Mouse (Mus musculus) midbrain, embryonic 14.5 days (tissue): ENCODE results near the gene Timm10. TPM values are rescaled to one million over a fixed set of nuclear protein-coding genes. Genes with fewer than 3 reads are reported as not detected.

Experiments
- ATAC-seq: fragments of 200-750 bp; cut with Nextera tagmentation; 2 replicates; pipeline ENCODE4 v1.8.0; 2017; ENCODE audit warnings: moderate number of reproducible peaks, moderate library complexity; ENCODE audit not compliant: low FRiP score, low TSS enrichment
- DNase-seq: peaks from one replicate; pipeline ENCODE4 v3.0.0-alpha.2; 2015
- H3K27ac ChIP-seq: fragments of 300-500 bp; sonication (generic); replicated peaks from 2 replicates; pipeline ENCODE4 v1.5.1; 2014; ENCODE audit warnings: mild to moderate bottlenecking, low read depth, low read length, moderate library complexity
- H3K27me3 ChIP-seq: fragments of 300-500 bp; sonication (generic); 2 replicates; pipeline ENCODE4 v1.6.1; 2014; ENCODE audit warnings: low read length, control low read depth, mixed read lengths; ENCODE audit not compliant: control insufficient read depth, insufficient read depth
- H3K36me3 ChIP-seq: fragments of 300-500 bp; sonication (generic); 2 replicates; pipeline ENCODE4 v1.6.1; 2014; ENCODE audit warnings: low read length, control low read depth; ENCODE audit not compliant: control insufficient read depth, insufficient read depth
- H3K4me1 ChIP-seq: fragments of 300-500 bp; sonication (generic); 2 replicates; pipeline ENCODE4 v1.6.1; 2014; ENCODE audit warnings: mild to moderate bottlenecking, antibody characterized with exemption, low read length, control low read depth; ENCODE audit not compliant: control insufficient read depth, insufficient read depth
- H3K4me2 ChIP-seq: fragments of 300-500 bp; sonication (generic); 2 replicates; pipeline ENCODE4 v1.6.1; 2014; ENCODE audit warnings: mild to moderate bottlenecking, low read length, moderate library complexity
- H3K4me3 ChIP-seq: fragments of 300-500 bp; sonication (generic); replicated peaks from 2 replicates; pipeline ENCODE4 v1.5.1; 2014; ENCODE audit warnings: low read depth, low read length
- H3K9ac ChIP-seq: fragments of 300-500 bp; sonication (generic); replicated peaks from 2 replicates; pipeline ENCODE4 v1.6.1; 2014; ENCODE audit warnings: mild to moderate bottlenecking, low read length, moderate library complexity
- H3K9me3 ChIP-seq: fragments of 300-500 bp; sonication (generic); 2 replicates; pipeline ENCODE4 v1.6.1; 2016; ENCODE audit warnings: low read length, control low read depth, mixed read lengths; ENCODE audit not compliant: control insufficient read depth
- WGBS: fragments of 180-500 bp; shearing (Covaris S2); extraction: QIAGEN DNeasy Blood & Tissue Kit; methylation state at CpG from one replicate; pipeline ENCODE4 v1.1.7; 2014; 5-methylcytosine and 5-hydroxymethylcytosine counted together
- polyA plus RNA-seq: library from polyadenylated mRNA; unstranded; fragments of >200 nt; fragmentation: Nextera tagmentation; extraction: Ambion mirVana; gene quantifications from 2 replicates; pipeline ENCODE4 v1.2.1, GENCODE M21; 2014

Timm10 gene
- polyA plus RNA-seq, 1 experiment from 2014 or later: 58.6 TPM

- WGBS: 59% methylated on average over 6 of the region's 6 CpGs
- Histone ChIP-seq H3K27ac (no peak overlapping the region), H3K36me3 (no peaks in the 10 kb centered on the region), H3K4me2 (no peak overlapping the region), H3K4me3 (no peak overlapping the region), H3K9ac (no peak overlapping the region), H3K9me3 (no peaks in the 10 kb centered on the region), H3K27me3 (peaks cover 42% of the 10 kb centered on the region), H3K4me1 (0 out of 2 replicates have a peak, but pooled peaks cover 6% of the 10 kb centered on the region)
- ATAC-seq (no peak), DNase-seq (no peak)
Observed at GRCm38 (mm10) chr2:84875842-84876241, 49.0 kb downstream of the Timm10 start.

Other genes starting within 250 kb of the Timm10 start
- gene Ctnnd1, start 176.2 kb upstream of the Timm10 start, polyA plus RNA-seq: 21.9 and 33.8 TPM in 2 replicates
- 0.37 and 0.53 TPM in 2 replicates for gene Btbd18, start 167.9 kb upstream of the Timm10 start, polyA plus RNA-seq
- gene Selenoh, start 156.2 kb upstream of the Timm10 start, polyA plus RNA-seq: 220 and 232 TPM in 2 replicates
- gene Gm28635, start 149.0 kb upstream of the Timm10 start, polyA plus RNA-seq: not detected in 2 replicates
- 55.4 and 56.5 TPM in 2 replicates for gene Med19, start 148.6 kb upstream of the Timm10 start, polyA plus RNA-seq
- gene Tmx2, start 147.9 kb upstream of the Timm10 start, polyA plus RNA-seq: 269 and 277 TPM in 2 replicates
- gene Zdhhc5, start 111.8 kb upstream of the Timm10 start, polyA plus RNA-seq: 21.5 and 21.8 TPM in 2 replicates
- 23.3 and 25.4 TPM in 2 replicates for gene Clp1, start 99.6 kb upstream of the Timm10 start, polyA plus RNA-seq
- 23.5 and 24.7 TPM in 2 replicates for gene Ypel4, start 92.9 kb upstream of the Timm10 start, polyA plus RNA-seq
- gene Gm19426, start 83.3 kb upstream of the Timm10 start, polyA plus RNA-seq: 2.0 and 3.3 TPM in 2 replicates
- 19.7 and 33.6 TPM in 2 replicates for gene Serping1, start 51.6 kb upstream of the Timm10 start, polyA plus RNA-seq
- gene Ube2l6, start 28.2 kb upstream of the Timm10 start, polyA plus RNA-seq: 11.7 and 19.5 TPM in 2 replicates
- gene Smtnl1, start 4.3 kb upstream of the Timm10 start, polyA plus RNA-seq: not detected in 2 replicates
- 0.90 and 2.4 TPM in 2 replicates for gene Slc43a1, start 11.9 kb downstream of the Timm10 start, polyA plus RNA-seq
- gene Rtn4rl2, start 59.7 kb downstream of the Timm10 start, polyA plus RNA-seq: 4.5 and 5.6 TPM in 2 replicates
- 1.7 and 4.2 TPM in 2 replicates for gene Slc43a3, start 109.6 kb downstream of the Timm10 start, polyA plus RNA-seq
- not detected in 2 replicates for gene Prg2, start 153.5 kb downstream of the Timm10 start, polyA plus RNA-seq
- not detected in 2 replicates for gene Prg3, start 161.2 kb downstream of the Timm10 start, polyA plus RNA-seq
- 160 and 204 TPM in 2 replicates for gene Ssrp1, start 210.2 kb downstream of the Timm10 start, polyA plus RNA-seq
- 0.91 and 1.5 TPM in 2 replicates for gene P2rx3, start 210.5 kb downstream of the Timm10 start, polyA plus RNA-seq
- gene Tnks1bp1, start 221.0 kb downstream of the Timm10 start, polyA plus RNA-seq: 7.9 and 10.4 TPM in 2 replicates